Mouse (Mus musculus) forelimb bud, embryonic 11.5 days (tissue): ENCODE data around the gene Ocel1.

Experiments used
- DNase-seq: peaks from one replicate; pipeline ENCODE4 v3.0.0-alpha.2; 2012; ENCODE audit warnings: low read depth, low spot score

Gene Ocel1

GRCm38 (mm10) chr8:71379512-71380075 is 8.5 kb downstream of the Ocel1 start:
- no peak for DNase-seq

GRCm38 (mm10) chr8:71380178-71381171 is 9.4 kb downstream of the Ocel1 start:
- DNase-seq: no peak

- peak; percentile 66 for DNase-seq
Observed at GRCm38 (mm10) chr8:71381421-71381970, 10.4 kb downstream of the Ocel1 start, which contains the start of gene Nr2f6. TSS of gene Nr2f6 (minus strand) at chr8:71381960.

- DNase-seq: peak; percentile 80
Observed at GRCm38 (mm10) chr8:71381971-71382961, 11.2 kb downstream of the Ocel1 start.

- no peak for DNase-seq
Observed at GRCm38 (mm10) chr8:71383396-71383795, 12.3 kb downstream of the Ocel1 start.

GRCm38 (mm10) chr8:71383860-71384259 is 12.8 kb downstream of the Ocel1 start:
- DNase-seq: no peak

GRCm38 (mm10) chr8:71385212-71385835 is 14.2 kb downstream of the Ocel1 start:
- DNase-seq: no peak

- DNase-seq: no peak
Observed at GRCm38 (mm10) chr8:71388267-71388666, 17.2 kb downstream of the Ocel1 start.

- no peak for DNase-seq
Observed at GRCm38 (mm10) chr8:71391696-71392095, 20.6 kb downstream of the Ocel1 start.

- DNase-seq: no peak
Observed at GRCm38 (mm10) chr8:71392391-71392790, 21.3 kb downstream of the Ocel1 start.

- no peak for DNase-seq
Observed at GRCm38 (mm10) chr8:71392871-71393270, 21.8 kb downstream of the Ocel1 start.

GRCm38 (mm10) chr8:71394481-71394880 is 23.4 kb downstream of the Ocel1 start:
- no peak for DNase-seq

- no peak for DNase-seq
Observed at GRCm38 (mm10) chr8:71395071-71395470, 24.0 kb downstream of the Ocel1 start.

GRCm38 (mm10) chr8:71395629-71396028 is 24.5 kb downstream of the Ocel1 start, which contains the start of gene Ushbp1:
TSS of gene Ushbp1 (minus strand) at chr8:71395802.
- DNase-seq: no peak

GRCm38 (mm10) chr8:71396639-71397305 is 25.7 kb downstream of the Ocel1 start, which contains the start of gene Babam1:
TSS of gene Babam1 (plus strand) at chr8:71396861.
- peak; percentile 90 for DNase-seq

- no peak for DNase-seq
Observed at GRCm38 (mm10) chr8:71397701-71398100, 26.6 kb downstream of the Ocel1 start.

GRCm38 (mm10) chr8:71400826-71401225 is 29.7 kb downstream of the Ocel1 start:
- DNase-seq: no peak

GRCm38 (mm10) chr8:71401454-71401853 is 30.4 kb downstream of the Ocel1 start:
- DNase-seq: no peak

GRCm38 (mm10) chr8:71402446-71402964 is 31.4 kb downstream of the Ocel1 start:
- DNase-seq: no peak
